Mouse (Mus musculus): ENCODE data around the gene Sgip1. TPM values are rescaled to one million over a fixed set of nuclear protein-coding genes. Genes with fewer than 3 reads are reported as not detected.

Gene Sgip1
- polyA plus RNA-seq, 1 experiment from 2014 or later, result 10.9 TPM

DNA sequence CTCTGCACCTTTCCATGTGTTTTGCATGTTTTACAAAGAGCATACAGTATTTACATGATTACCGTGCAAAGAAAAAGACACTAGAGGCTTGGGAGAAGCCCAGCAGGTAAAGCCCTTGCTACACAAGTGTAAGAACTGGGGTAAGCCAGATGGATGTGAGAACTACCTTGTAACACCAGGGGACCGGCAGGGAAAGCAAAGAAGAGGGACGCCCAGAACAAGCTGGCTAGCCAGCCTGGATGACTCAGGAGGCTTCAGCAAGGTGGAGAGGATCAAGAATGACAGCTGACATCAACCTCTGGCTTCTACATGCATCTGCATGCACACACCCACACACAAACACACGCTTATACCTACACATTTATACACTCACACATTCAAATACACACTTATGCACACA lies 248.9 kb downstream of the Sgip1 start:
- H3K27ac ChIP-seq (replicated peaks; ENCODE audit: low read depth, low read length), result no peak overlapping the region
- H3K9me3 ChIP-seq (replicated peaks; ENCODE audit: control insufficient read depth, low read length), result no peaks in the 10 kb centered on the region
- WGBS, result 78% methylated on average over 4 of the region's 4 CpGs
- DNase-seq (ENCODE audit: low spot score) (no peak), ATAC-seq (replicated peaks; ENCODE audit: insufficient number of reproducible peaks, low FRiP score, low TSS enrichment, low read depth) (no peak)
- no peak overlapping the region for H3K9ac ChIP-seq (replicated peaks; ENCODE audit: low read length)
- H3K4me1 ChIP-seq (ENCODE audit: control insufficient read depth, insufficient read depth, low read length), result no peaks in the 10 kb centered on the region
- no peaks in the 10 kb centered on the region for H3K36me3 ChIP-seq (replicated peaks; ENCODE audit: control insufficient read depth, insufficient read depth, low read depth, low read length)
- no peaks in the 10 kb centered on the region for H3K27me3 ChIP-seq (ENCODE audit: control insufficient read depth, insufficient read depth, low read length)
- no peak overlapping the region for H3K4me3 ChIP-seq (ENCODE audit: low read depth, low read length)
- H3K4me2 ChIP-seq (ENCODE audit: low read depth, low read length), result no peak overlapping the region

DNA sequence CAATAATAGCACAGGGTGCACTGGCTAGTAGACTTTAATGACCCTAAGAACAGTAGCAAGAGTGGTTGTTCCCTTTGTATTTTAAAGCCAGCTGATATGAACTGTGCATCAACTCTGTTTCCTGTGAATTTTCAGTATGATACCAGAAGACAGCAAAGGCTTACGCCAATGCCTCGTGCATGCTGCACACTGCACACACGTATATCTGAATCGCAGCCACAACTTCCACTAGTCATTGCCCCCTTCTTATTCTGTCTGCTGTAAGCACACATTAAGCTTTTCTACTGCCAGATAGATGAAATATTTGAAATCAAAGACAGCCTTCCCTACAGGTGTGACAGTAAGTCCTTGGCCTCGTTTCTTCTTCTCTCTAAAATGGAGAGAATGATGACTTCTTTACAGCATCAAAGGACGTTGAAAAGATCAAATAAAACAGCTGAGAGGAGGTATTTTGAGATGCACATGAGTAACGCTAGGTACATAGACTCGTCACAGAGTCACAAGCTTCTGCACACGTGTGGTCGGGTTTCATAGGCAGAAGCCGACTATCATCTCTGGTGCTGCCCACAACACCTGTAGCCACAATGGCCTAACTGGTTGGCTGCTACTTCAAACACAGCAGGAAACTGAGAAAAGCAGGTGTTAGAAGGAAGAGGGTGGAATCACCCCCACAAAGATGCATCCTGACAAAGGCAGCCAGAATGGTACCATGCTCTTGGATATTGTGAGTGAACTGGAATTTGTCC lies 249.7 kb downstream of the Sgip1 start:
- H3K9ac ChIP-seq (replicated peaks; ENCODE audit: low read length), result no peak overlapping the region
- no peak overlapping the region for H3K4me3 ChIP-seq (ENCODE audit: low read depth, low read length)
- no peaks in the 10 kb centered on the region for H3K4me1 ChIP-seq (ENCODE audit: control insufficient read depth, insufficient read depth, low read length)
- H3K36me3 ChIP-seq (replicated peaks; ENCODE audit: control insufficient read depth, insufficient read depth, low read depth, low read length), result no peaks in the 10 kb centered on the region
- 72% methylated on average over 11 of the region's 11 CpGs for WGBS
- no peaks in the 10 kb centered on the region for H3K9me3 ChIP-seq (replicated peaks; ENCODE audit: control insufficient read depth, low read length)
- no peak overlapping the region for H3K4me2 ChIP-seq (ENCODE audit: low read depth, low read length)
- no peak overlapping the region for H3K27ac ChIP-seq (replicated peaks; ENCODE audit: low read depth, low read length)
- DNase-seq (ENCODE audit: low spot score) (no peak), ATAC-seq (replicated peaks; ENCODE audit: insufficient number of reproducible peaks, low FRiP score, low TSS enrichment, low read depth) (no peak)
- H3K27me3 ChIP-seq (ENCODE audit: control insufficient read depth, insufficient read depth, low read length), result no peaks in the 10 kb centered on the region

DNA sequence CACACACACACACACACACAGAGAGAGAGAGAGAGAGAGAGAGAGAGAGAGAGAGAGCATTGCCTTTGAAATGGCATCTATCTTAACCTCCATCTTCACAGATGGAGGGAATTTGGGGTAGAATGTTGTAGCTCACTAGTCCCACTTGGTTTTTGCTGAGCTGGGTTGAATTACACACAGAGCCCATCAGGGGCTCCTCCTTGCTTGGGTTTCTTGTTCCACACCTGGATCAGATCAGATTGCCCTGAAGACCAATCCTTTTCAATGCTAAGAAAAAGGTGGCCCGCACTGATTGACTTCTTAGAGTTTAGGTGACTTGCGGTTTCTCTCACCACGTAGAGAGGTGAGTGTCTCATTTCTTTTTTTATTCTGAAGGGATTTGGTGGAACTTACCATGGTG lies 250.6 kb downstream of the Sgip1 start:
- Histone ChIP-seq H3K27me3 (ENCODE audit: control insufficient read depth, insufficient read depth, low read length) (no peaks in the 10 kb centered on the region), H3K9me3 (replicated peaks; ENCODE audit: control insufficient read depth, low read length) (no peaks in the 10 kb centered on the region), H3K36me3 (replicated peaks; ENCODE audit: control insufficient read depth, insufficient read depth, low read depth, low read length) (no peaks in the 10 kb centered on the region), H3K4me1 (ENCODE audit: control insufficient read depth, insufficient read depth, low read length) (no peaks in the 10 kb centered on the region), H3K4me2 (ENCODE audit: low read depth, low read length) (no peak overlapping the region), H3K27ac (replicated peaks; ENCODE audit: low read depth, low read length) (no peak overlapping the region), H3K4me3 (ENCODE audit: low read depth, low read length) (no peak overlapping the region), H3K9ac (replicated peaks; ENCODE audit: low read length) (no peak overlapping the region)
- peak; percentile 51; the same call in 1 of the 2 replicates for ATAC-seq (replicated peaks; ENCODE audit: insufficient number of reproducible peaks, low FRiP score, low TSS enrichment, low read depth)
- peak; percentile 70 for DNase-seq (ENCODE audit: low spot score)
- 43% methylated on average over 3 of the region's 3 CpGs for WGBS

DNA sequence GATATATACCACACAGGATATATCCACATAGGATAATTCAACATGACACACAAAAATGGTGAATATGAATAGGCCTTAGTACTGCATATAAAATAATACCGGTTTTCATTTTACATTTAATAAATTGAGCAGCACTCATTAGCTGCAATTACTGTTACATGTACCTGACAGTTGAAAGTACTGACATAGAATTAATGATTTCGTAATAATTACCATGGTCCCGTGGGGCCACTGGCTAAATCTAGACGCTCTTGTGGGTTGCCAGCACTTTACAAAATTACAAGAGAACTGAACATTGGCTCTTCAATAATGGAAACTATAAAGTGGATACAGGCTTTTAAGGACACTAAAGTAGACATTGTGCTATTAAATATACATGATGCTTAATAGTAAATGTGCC lies 263.6 kb downstream of the Sgip1 start:
- no peak overlapping the region for H3K4me3 ChIP-seq (ENCODE audit: low read depth, low read length)
- H3K4me1 ChIP-seq (ENCODE audit: control insufficient read depth, insufficient read depth, low read length), result no peaks in the 10 kb centered on the region
- no peak overlapping the region for H3K27ac ChIP-seq (replicated peaks; ENCODE audit: low read depth, low read length)
- WGBS, result 71% methylated on average over 4 of the region's 4 CpGs
- DNase-seq (ENCODE audit: low spot score), result no peak
- no peaks in the 10 kb centered on the region for H3K27me3 ChIP-seq (ENCODE audit: control insufficient read depth, insufficient read depth, low read length)
- H3K9ac ChIP-seq (replicated peaks; ENCODE audit: low read length), result no peak overlapping the region
- H3K36me3 ChIP-seq (replicated peaks; ENCODE audit: control insufficient read depth, insufficient read depth, low read depth, low read length), result no peaks in the 10 kb centered on the region
- no peak for ATAC-seq (replicated peaks; ENCODE audit: insufficient number of reproducible peaks, low FRiP score, low TSS enrichment, low read depth)
- H3K9me3 ChIP-seq (replicated peaks; ENCODE audit: control insufficient read depth, low read length), result no peaks in the 10 kb centered on the region
- H3K4me2 ChIP-seq (ENCODE audit: low read depth, low read length), result no peak overlapping the region

DNA sequence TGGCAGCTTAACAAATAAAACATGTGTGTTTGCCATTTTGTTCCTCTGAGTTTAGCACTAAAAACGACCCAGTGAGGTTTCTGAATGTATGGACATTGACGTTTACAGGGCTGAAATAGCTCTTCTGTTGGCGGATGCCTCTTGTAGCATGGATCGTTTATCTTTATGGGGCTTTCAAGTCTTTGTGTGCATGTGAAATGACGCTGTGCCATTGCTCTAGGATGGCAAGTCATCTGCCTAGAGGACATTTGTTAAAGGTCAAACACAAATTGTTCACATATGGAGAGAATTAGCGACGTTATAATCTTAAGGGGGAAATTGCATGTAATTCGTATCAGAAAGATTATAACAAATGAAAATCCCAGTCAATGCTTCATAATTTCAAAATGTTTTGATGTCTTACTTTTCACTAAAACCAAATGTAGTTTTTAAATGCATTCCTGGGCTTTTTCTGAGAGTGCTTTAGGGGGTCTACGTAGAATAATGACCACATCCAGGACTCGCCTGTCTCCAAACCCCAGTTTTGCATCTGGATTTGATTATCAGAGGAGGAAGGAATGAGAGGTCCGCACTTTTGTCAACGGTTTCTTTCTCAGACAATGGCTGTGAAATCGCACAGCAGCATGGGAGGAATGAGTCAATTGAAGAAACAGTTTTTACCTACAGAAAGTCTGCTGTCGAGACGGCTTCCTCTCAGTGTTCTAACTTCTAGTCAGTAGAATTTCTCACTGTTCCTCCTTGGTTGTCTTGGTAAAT lies 264.3 kb downstream of the Sgip1 start:
- WGBS, result 26% methylated on average over 15 of the region's 15 CpGs
- Histone ChIP-seq H3K27ac (replicated peaks; ENCODE audit: low read depth, low read length) (peak overlapping the region; percentile 83), H3K9ac (replicated peaks; ENCODE audit: low read length) (no peak overlapping the region; the same call in 1 of the 2 replicates), H3K4me2 (ENCODE audit: low read depth, low read length) (no peak overlapping the region), H3K4me3 (ENCODE audit: low read depth, low read length) (no peak overlapping the region), H3K36me3 (replicated peaks; ENCODE audit: control insufficient read depth, insufficient read depth, low read depth, low read length) (no peaks in the 10 kb centered on the region), H3K9me3 (replicated peaks; ENCODE audit: control insufficient read depth, low read length) (no peaks in the 10 kb centered on the region), H3K27me3 (ENCODE audit: control insufficient read depth, insufficient read depth, low read length) (no peaks in the 10 kb centered on the region), H3K4me1 (ENCODE audit: control insufficient read depth, insufficient read depth, low read length) (no peaks in the 10 kb centered on the region)
- ATAC-seq (replicated peaks; ENCODE audit: insufficient number of reproducible peaks, low FRiP score, low TSS enrichment, low read depth) (no peak; the same call in 1 of the 2 replicates), DNase-seq (ENCODE audit: low spot score) (peak; percentile 88)

DNA sequence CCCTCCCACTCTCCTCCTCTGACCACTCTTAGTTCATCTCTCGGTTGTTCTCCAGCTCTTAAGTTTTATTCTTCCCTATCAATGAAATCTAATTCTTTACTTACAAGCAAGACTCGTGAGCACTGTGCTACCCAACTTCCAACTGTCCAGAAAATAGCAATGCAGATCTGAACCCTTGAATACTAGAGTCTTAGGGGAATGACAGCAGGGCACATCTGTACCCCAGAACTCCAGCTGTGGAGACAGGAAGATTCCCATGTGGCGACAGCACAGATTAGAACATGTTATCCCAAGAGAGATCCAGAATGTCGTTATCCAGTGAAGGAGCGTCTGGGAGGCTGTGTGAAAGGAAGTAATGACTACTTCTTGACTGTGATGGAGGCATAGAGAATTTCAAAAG lies 265.2 kb downstream of the Sgip1 start:
- ATAC-seq (replicated peaks; ENCODE audit: insufficient number of reproducible peaks, low FRiP score, low TSS enrichment, low read depth) (no peak), DNase-seq (ENCODE audit: low spot score) (no peak)
- Histone ChIP-seq H3K27me3 (ENCODE audit: control insufficient read depth, insufficient read depth, low read length) (no peaks in the 10 kb centered on the region), H3K4me1 (ENCODE audit: control insufficient read depth, insufficient read depth, low read length) (no peaks in the 10 kb centered on the region), H3K27ac (replicated peaks; ENCODE audit: low read depth, low read length) (peak overlapping the region; percentile 83), H3K36me3 (replicated peaks; ENCODE audit: control insufficient read depth, insufficient read depth, low read depth, low read length) (no peaks in the 10 kb centered on the region), H3K4me3 (ENCODE audit: low read depth, low read length) (no peak overlapping the region), H3K9ac (replicated peaks; ENCODE audit: low read length) (no peak overlapping the region), H3K9me3 (replicated peaks; ENCODE audit: control insufficient read depth, low read length) (no peaks in the 10 kb centered on the region), H3K4me2 (ENCODE audit: low read depth, low read length) (no peak overlapping the region)
- WGBS, result 61% methylated on average over 5 of the region's 5 CpGs

DNA sequence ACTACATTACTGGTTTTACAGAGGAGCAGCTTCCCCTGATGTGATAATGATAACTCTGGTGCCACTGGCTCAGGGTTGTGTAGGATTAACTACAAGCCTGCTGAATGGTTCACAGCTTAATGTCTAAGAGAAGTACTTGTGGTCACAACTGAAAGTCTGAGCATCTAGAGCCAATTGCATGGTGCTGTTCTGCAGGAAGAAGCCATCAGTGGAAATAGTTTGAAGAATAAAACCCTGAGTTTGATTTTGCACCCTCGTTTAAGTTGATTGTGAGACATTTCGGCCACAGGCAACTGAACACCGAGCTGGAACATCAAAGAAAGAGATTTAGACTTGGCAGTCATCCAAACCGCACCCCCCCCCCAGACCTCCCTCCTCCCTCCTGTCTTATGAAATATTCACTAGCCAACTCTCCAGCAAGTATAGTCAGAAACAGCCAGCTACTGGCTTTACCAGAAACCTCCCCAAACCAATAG lies 265.9 kb downstream of the Sgip1 start:
- ATAC-seq (replicated peaks; ENCODE audit: insufficient number of reproducible peaks, low FRiP score, low TSS enrichment, low read depth) (0 out of 2 replicates have a peak, but pooled peaks have one; percentile 49), DNase-seq (ENCODE audit: low spot score) (peak; percentile 70)
- Histone ChIP-seq H3K4me3 (ENCODE audit: low read depth, low read length) (no peak overlapping the region), H3K36me3 (replicated peaks; ENCODE audit: control insufficient read depth, insufficient read depth, low read depth, low read length) (no peaks in the 10 kb centered on the region), H3K4me2 (ENCODE audit: low read depth, low read length) (no peak overlapping the region), H3K27me3 (ENCODE audit: control insufficient read depth, insufficient read depth, low read length) (no peaks in the 10 kb centered on the region), H3K27ac (replicated peaks; ENCODE audit: low read depth, low read length) (0 out of 2 replicates have a peak overlapping the region, but pooled peaks have one; percentile 21), H3K9me3 (replicated peaks; ENCODE audit: control insufficient read depth, low read length) (no peaks in the 10 kb centered on the region), H3K9ac (replicated peaks; ENCODE audit: low read length) (no peak overlapping the region), H3K4me1 (ENCODE audit: control insufficient read depth, insufficient read depth, low read length) (0 out of 2 replicates have a peak, but pooled peaks cover 2% of the 10 kb centered on the region)
- WGBS, result 32% methylated on average over 4 of the region's 4 CpGs

GRCm38 (mm10) chr4:103010734-103011133 lies 269.6 kb downstream of the Sgip1 start:
- no peak overlapping the region for H3K27ac ChIP-seq (replicated peaks; ENCODE audit: low read depth, low read length)

More at GRCm38 (mm10) chr4:103010734-103011133, 269.6 kb downstream of the Sgip1 start:
- H3K4me3 ChIP-seq (ENCODE audit: low read depth, low read length), result no peak overlapping the region
- no peaks in the 10 kb centered on the region for H3K9me3 ChIP-seq (replicated peaks; ENCODE audit: control insufficient read depth, low read length)
- no peak overlapping the region for H3K9ac ChIP-seq (replicated peaks; ENCODE audit: low read length)
- no peaks in the 10 kb centered on the region for H3K36me3 ChIP-seq (replicated peaks; ENCODE audit: control insufficient read depth, insufficient read depth, low read depth, low read length)
- H3K4me2 ChIP-seq (ENCODE audit: low read depth, low read length), result no peak overlapping the region
- WGBS, result 90% methylated on average over 4 of the region's 4 CpGs
- H3K4me1 ChIP-seq (ENCODE audit: control insufficient read depth, insufficient read depth, low read length), result 0 out of 2 replicates have a peak, but pooled peaks cover 3% of the 10 kb centered on the region
- ATAC-seq (replicated peaks; ENCODE audit: insufficient number of reproducible peaks, low FRiP score, low TSS enrichment, low read depth) (no peak), DNase-seq (ENCODE audit: low spot score) (no peak)
- no peaks in the 10 kb centered on the region for H3K27me3 ChIP-seq (ENCODE audit: control insufficient read depth, insufficient read depth, low read length)

All from embryonic facial prominence, embryonic 11.5 days (tissue).